Mouse (Mus musculus) thymus, adult 2 months (tissue): ENCODE measurements around the gene Slc6a4. TPM values are rescaled to one million over a fixed set of nuclear protein-coding genes. Genes with fewer than 3 reads are reported as not detected.
A peak's percentile ranks its signal among the peaks of the same experiment; 100 is the strongest.

ENCODE experiments used
- DNase-seq: peaks from one replicate; pipeline ENCODE4 v3.0.0; 2021
- H3K27ac ChIP-seq: fragments of 200-500 bp; 2 replicates; pipeline ENCODE4 v1.5.1; 2012; ENCODE audit warnings: low read length, control low read depth; ENCODE audit not compliant: control insufficient read depth, insufficient read depth
- H3K27me3 ChIP-seq: fragments of 200-500 bp; 2 replicates; pipeline ENCODE4 v1.6.1; 2012; ENCODE audit warnings: mild to moderate bottlenecking, low read length, moderate library complexity, mixed read lengths; ENCODE audit not compliant: control insufficient read depth, insufficient read depth
- H3K36me3 ChIP-seq: fragments of 200-500 bp; 2 replicates; pipeline ENCODE4 v1.6.1; 2012; ENCODE audit warnings: mild to moderate bottlenecking, low read length, moderate library complexity; ENCODE audit not compliant: control insufficient read depth, insufficient read depth
- H3K4me1 ChIP-seq: fragments of 200-500 bp; replicated peaks from 2 replicates; pipeline ENCODE4 v1.6.1; 2012; ENCODE audit warnings: low read length; ENCODE audit not compliant: control insufficient read depth, insufficient read depth
- H3K4me3 ChIP-seq: fragments of 200-500 bp; 2 replicates; pipeline ENCODE4 v1.5.1; 2012; ENCODE audit warnings: mild to moderate bottlenecking, low read length, control low read depth, moderate library complexity; ENCODE audit not compliant: control insufficient read depth, insufficient read depth
- CTCF ChIP-seq: fragments of 200-500 bp; IDR thresholded peaks from 2 replicates; pipeline ENCODE4 v1.5.1; 2012; ENCODE audit warnings: mild to moderate bottlenecking, control low read depth, low read length, moderate library complexity, borderline replicate concordance; ENCODE audit not compliant: control insufficient read depth, poor library complexity, insufficient read depth; ENCODE audit errors: extremely low read depth
- POLR2A ChIP-seq: fragments of 200-500 bp; IDR thresholded peaks from 2 replicates; pipeline ENCODE4 v1.6.1; 2012; ENCODE audit warnings: mild to moderate bottlenecking, low read length, control low read depth, moderate library complexity; ENCODE audit not compliant: control insufficient read depth, poor library complexity, insufficient read depth; ENCODE audit errors: extremely low read depth
- WGBS: fragments of 180-500 bp; shearing (Covaris S2); methylation state at CpG from one replicate; pipeline ENCODE4 v1.1.7; 2018; 5-methylcytosine and 5-hydroxymethylcytosine counted together
- polyA plus RNA-seq: library from polyadenylated mRNA; depleted of rRNA; stranded (reverse); fragments of >200 nt; gene quantifications from 2 replicates; pipeline ENCODE4 v1.2.3, GENCODE M21; 2012; rRNA removed

Gene Slc6a4
- polyA plus RNA-seq, 1 experiment: 6.5 TPM

- no peaks in the 10 kb centered on the region for H3K27me3 ChIP-seq
- peak overlapping the region; percentile 14; the same call in 1 of the 2 replicates for H3K27ac ChIP-seq
- peak overlapping the region; percentile 94 for H3K4me3 ChIP-seq
- DNase-seq: peak; percentile 17
- peaks cover 4% of the 10 kb centered on the region for H3K4me1 ChIP-seq
- peaks cover 11% of the 10 kb centered on the region; the same call in 1 of the 2 replicates for H3K36me3 ChIP-seq
- TF ChIP-seq POLR2A: no peak
- no peak for TF ChIP-seq CTCF
- under 1% methylated on average over 16 of the region's 16 CpGs for WGBS
Observed at GRCm38 (mm10) chr11:77077792-77078191, 79.4 kb downstream of the Slc6a4 start.

GRCm38 (mm10) chr11:77078273-77079134 lies 80.1 kb downstream of the Slc6a4 start, which contains the start of gene Nsrp1:
Nsrp1 (minus strand) TSS chr11:77078435.
- peak within 1 kb of the TSS; percentile 94 for H3K4me3 ChIP-seq
- H3K36me3 ChIP-seq: peaks cover 11% of the 10 kb centered on the region; the same call in 1 of the 2 replicates
- WGBS: 5% methylated on average over 48 of the region's 48 CpGs
- DNase-seq: peak; percentile 88
- H3K4me1 ChIP-seq: peaks cover 4% of the 10 kb centered on the region
- peak within 1 kb of the TSS; percentile 43; the same call in 1 of the 2 replicates for H3K27ac ChIP-seq
- H3K27me3 ChIP-seq: no peaks in the 10 kb centered on the region
- peak; percentile 90; the same call in 1 of the 2 replicates for TF ChIP-seq POLR2A
- no peak for TF ChIP-seq CTCF

GRCm38 (mm10) chr11:77079361-77079760 lies 81.0 kb downstream of the Slc6a4 start:
- H3K36me3 ChIP-seq: peaks cover 7% of the 10 kb centered on the region; the same call in 1 of the 2 replicates
- WGBS: 97% methylated on average over 1 of the region's 1 CpGs
- peaks cover 4% of the 10 kb centered on the region for H3K4me1 ChIP-seq
- no peaks in the 10 kb centered on the region for H3K27me3 ChIP-seq
- DNase-seq: no peak
- TF ChIP-seq CTCF (no peak), POLR2A (no peak)
- H3K27ac ChIP-seq: no peak overlapping the region
- H3K4me3 ChIP-seq: no peak overlapping the region

Other genes with a start within 250 kb of the Slc6a4 start
- gene Gosr1, start 235.0 kb upstream of the Slc6a4 start, polyA plus RNA-seq: 25.9 and 26.7 TPM in 2 replicates
- 6.7 and 7.5 TPM in 2 replicates for gene Cpd, start 151.6 kb upstream of the Slc6a4 start, polyA plus RNA-seq
- 0.11 and 0.46 TPM in 2 replicates for gene Tmigd1, start 96.4 kb upstream of the Slc6a4 start, polyA plus RNA-seq
- 22.1 and 22.7 TPM in 2 replicates for gene Blmh, start 73.8 kb upstream of the Slc6a4 start, polyA plus RNA-seq
- gene Nsrp1, start 79.8 kb downstream of the Slc6a4 start, polyA plus RNA-seq: 1.3 and 1.7 TPM in 2 replicates
- gene Efcab5, start 190.4 kb downstream of the Slc6a4 start, polyA plus RNA-seq: 1.1 TPM in 2 replicates
- gene Ssh2, start 217.7 kb downstream of the Slc6a4 start, polyA plus RNA-seq: 28.6 and 30.0 TPM in 2 replicates